In the genomic region with DNA sequence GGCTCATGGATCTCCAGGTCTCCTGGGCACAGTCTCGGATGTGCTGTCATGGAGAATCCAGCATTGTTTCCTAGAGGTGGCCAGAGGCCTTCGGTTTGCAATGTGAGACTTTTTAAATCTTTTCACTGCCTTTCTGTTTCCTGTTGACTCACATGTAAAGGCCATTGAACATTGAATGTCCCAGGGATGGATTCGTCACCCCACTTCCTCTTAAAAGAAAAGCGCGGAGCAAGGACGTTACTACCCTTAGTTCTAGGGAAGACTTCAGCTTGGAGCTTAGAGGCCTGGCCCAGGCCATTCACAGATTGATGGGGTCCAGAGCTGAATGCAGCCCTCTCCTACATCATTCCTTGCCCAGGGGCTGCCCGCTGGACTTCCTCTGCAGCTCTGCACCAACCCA, we compare ENCODE assay signal across 19 mouse cellular contexts. TPM values are rescaled to one million over a fixed set of nuclear protein-coding genes. Genes with fewer than 3 reads are reported as not detected.
DNase-seq lines count a peak whose midpoint lies in the region; ATAC-seq and TF ChIP-seq lines count a peak whose summit lies in the region.
"Had no signal": no experiment of that assay in that cellular context is flagged by ENCODE, and none has a peak within 500 bp of the region (broad histone marks: within the 10 kb centered on the region; RNA-seq: fewer than 3 reads in every experiment).

No protein-coding gene starts in this region.

- no peaks in the 10 kb centered on the region for H3K27me3 ChIP-seq in heart, embryonic 12.5 days (replicated peaks)
- no peaks in the 10 kb centered on the region for H3K27me3 ChIP-seq in stomach, embryonic 15.5 days (replicated peaks)
- H3K27me3 ChIP-seq: embryonic facial prominence, embryonic 15.5 days; forebrain, embryonic 13.5 days; neural tube, embryonic 13.5 days had no signal

- 73% methylated on average over 7 of the region's 7 CpGs for WGBS in heart, embryonic 12.5 days
- WGBS in stomach, embryonic 15.5 days: 74% methylated on average over 7 of the region's 7 CpGs

- peak overlapping the region; percentile 32; the same call in 1 of the 2 replicates for H3K27ac ChIP-seq in heart, embryonic 12.5 days (ENCODE audit: poor library complexity, severe bottlenecking)
- peak overlapping the region; percentile 58 for H3K27ac ChIP-seq in layer of hippocampus, adult 2 months
- H3K27ac ChIP-seq in brown adipose tissue, adult 24 weeks (replicated peaks; ENCODE audit: low read depth, low read length): peak overlapping the region; percentile 45
- peak overlapping the region; percentile 37; the same call in 1 of the 2 replicates for H3K27ac ChIP-seq in stomach, embryonic 15.5 days
- H3K27ac ChIP-seq: embryonic facial prominence, embryonic 15.5 days; forebrain, embryonic 13.5 days; hindbrain, embryonic 10.5 days; midbrain, embryonic 10.5 days; neural tube, embryonic 13.5 days had no signal

- H3K9ac ChIP-seq in heart, embryonic 12.5 days: no peak overlapping the region
- H3K9ac ChIP-seq in stomach, embryonic 15.5 days: no peak overlapping the region
- H3K9ac ChIP-seq: embryonic facial prominence, embryonic 15.5 days; forebrain, embryonic 13.5 days; neural tube, embryonic 13.5 days had no signal

- H3K9me3 ChIP-seq in heart, embryonic 12.5 days (replicated peaks): no peaks in the 10 kb centered on the region
- no peaks in the 10 kb centered on the region for H3K9me3 ChIP-seq in stomach, embryonic 15.5 days
- H3K9me3 ChIP-seq: embryonic facial prominence, embryonic 15.5 days; forebrain, embryonic 13.5 days; hindbrain, embryonic 10.5 days; midbrain, embryonic 10.5 days; neural tube, embryonic 13.5 days had no signal

- no peak for TF ChIP-seq CTCF in layer of hippocampus, adult 2 months (conservative IDR thresholded peaks at IDR 0.05)

- intact Hi-C loops in heart, postnatal 36 days (cut with DNase I): no loop called here

- no peak for DNase-seq in heart, postnatal 36 days
- DNase-seq in layer of hippocampus, adult 2 months (ENCODE audit: low spot score in 2 of 2): no peak
- DNase-seq in layer of hippocampus, postnatal 36 days: no peak
- DNase-seq in ovary, postnatal 36 days (ENCODE audit: low spot score): no peak
- DNase-seq: cerebellum, adult 9-10 months; kidney, postnatal 10 days; layer of hippocampus, adult 9-11 months; retina, postnatal 1 day; thymus, postnatal 14 days had no signal

- no peak for ATAC-seq in heart, embryonic 12.5 days (ENCODE audit: insufficient number of reproducible peaks, low FRiP score)
- ATAC-seq in stomach, embryonic 15.5 days (ENCODE audit: insufficient read depth, low FRiP score, low read depth): no peak
- ATAC-seq: forebrain, embryonic 13.5 days; inflammation-experienced regulatory T-cells, adult 6 months had no signal

- peaks cover 93% of the 10 kb centered on the region for H3K4me1 ChIP-seq in heart, embryonic 12.5 days (replicated peaks)
- peaks cover 59% of the 10 kb centered on the region for H3K4me1 ChIP-seq in brown adipose tissue, adult 24 weeks (ENCODE audit: control insufficient read depth, insufficient read depth, insufficient read length, low read length)
- peaks cover 62% of the 10 kb centered on the region for H3K4me1 ChIP-seq in stomach, embryonic 15.5 days

- H3K4me3 ChIP-seq in heart, embryonic 12.5 days: no peak overlapping the region
- H3K4me3 ChIP-seq in layer of hippocampus, adult 2 months: no peak overlapping the region
- H3K4me3 ChIP-seq in brown adipose tissue, adult 24 weeks (ENCODE audit: insufficient read depth, low read depth, low read length): no peak overlapping the region
- no peak overlapping the region for H3K4me3 ChIP-seq in stomach, embryonic 15.5 days (replicated peaks)
- H3K4me3 ChIP-seq: embryonic facial prominence, embryonic 15.5 days; forebrain, embryonic 13.5 days; hindbrain, embryonic 10.5 days; midbrain, embryonic 10.5 days; neural tube, embryonic 13.5 days had no signal

- H3K36me3 ChIP-seq in heart, embryonic 12.5 days: peaks cover 11% of the 10 kb centered on the region; the same call in 1 of the 2 replicates
- peaks cover 3% of the 10 kb centered on the region; the same call in 1 of the 2 replicates for H3K36me3 ChIP-seq in stomach, embryonic 15.5 days

- H3K4me2 ChIP-seq in heart, embryonic 12.5 days: no peak overlapping the region
- no peak overlapping the region for H3K4me2 ChIP-seq in stomach, embryonic 15.5 days
- H3K4me2 ChIP-seq: embryonic facial prominence, embryonic 15.5 days; forebrain, embryonic 13.5 days; liver, embryonic 11.5 days; neural tube, embryonic 13.5 days had no signal

RNA-seq across cellular contexts. Expression of a gene that starts 35.2 kb away (rescaled TPM):
- 395 and 402 TPM in 2 replicates for polyA plus RNA-seq in heart, embryonic 12.5 days (2016; fragmentation: Nextera tagmentation; extraction: Ambion mirVana)
- 100 to 1,000 TPM; 393 to 443 TPM for total RNA-seq in heart, postnatal 36 days (2021)
- 100 to 1,000 TPM; 374 to 416 TPM for total RNA-seq in layer of hippocampus, adult 2 months (2021)
- 100 to 1,000 TPM; 417 to 423 TPM for total RNA-seq in layer of hippocampus, postnatal 36 days (2021)
- 154 and 166 TPM in 2 replicates for polyA plus RNA-seq in brown adipose tissue, adult 24 weeks (2012; ENCODE audit: insufficient read depth, insufficient read length, missing spikeins)
- 375 and 416 TPM in 2 replicates for polyA plus RNA-seq in stomach, embryonic 15.5 days (2015; fragmentation: Nextera tagmentation; extraction: Ambion mirVana)
